In genomic region chr4:95377222-95378134, GRCm38 (mm10) we compare ENCODE assay signal across 10 mouse cellular contexts.
DNase-seq lines count a peak whose midpoint lies in the region; ATAC-seq and TF ChIP-seq lines count a peak whose summit lies in the region.
"Had no signal": no experiment of that assay in that cellular context is flagged by ENCODE, and none has a peak within 500 bp of the region (broad histone marks: within the 10 kb centered on the region; RNA-seq: fewer than 3 reads in every experiment).

No protein-coding gene starts in this region.

- WGBS in heart, embryonic 10.5 days, result 68% methylated on average over 9 of the region's 9 CpGs
- 44% methylated on average over 9 of the region's 9 CpGs for WGBS in kidney, postnatal 0 days
- WGBS in midbrain, postnatal 0 days, result 43% methylated on average over 9 of the region's 9 CpGs

- H3K9me3 ChIP-seq in heart, embryonic 10.5 days, result no peaks in the 10 kb centered on the region
- H3K9me3 ChIP-seq in kidney, postnatal 0 days (replicated peaks; ENCODE audit: low read length), result no peaks in the 10 kb centered on the region
- H3K9me3 ChIP-seq in midbrain, postnatal 0 days (ENCODE audit: low read length), result no peaks in the 10 kb centered on the region
- H3K9me3 ChIP-seq: neural tube, embryonic 12.5 days had no signal

- no peak overlapping the region for H3K27ac ChIP-seq in heart, embryonic 10.5 days
- peak overlapping the region; percentile 57 for H3K27ac ChIP-seq in brown adipose tissue, adult 24 weeks (replicated peaks; ENCODE audit: low read depth, low read length)
- peak overlapping the region; percentile 43; the same call in 1 of the 2 replicates for H3K27ac ChIP-seq in kidney, postnatal 0 days
- H3K27ac ChIP-seq in midbrain, postnatal 0 days (ENCODE audit: low read depth, low read length), result no peak overlapping the region
- H3K27ac ChIP-seq in left cerebral cortex, adult 2 months, result no peak overlapping the region
- H3K27ac ChIP-seq: neural tube, embryonic 12.5 days had no signal

- H3K36me3 ChIP-seq in heart, embryonic 10.5 days, result no peaks in the 10 kb centered on the region
- H3K36me3 ChIP-seq in kidney, postnatal 0 days (ENCODE audit: insufficient read depth, low read length), result no peaks in the 10 kb centered on the region
- H3K36me3 ChIP-seq in midbrain, postnatal 0 days (ENCODE audit: insufficient read depth, low read length), result no peaks in the 10 kb centered on the region
- H3K36me3 ChIP-seq: neural tube, embryonic 12.5 days had no signal

- TF ChIP-seq CTCF in kidney, postnatal 0 days (IDR thresholded peaks at IDR 0.05; ENCODE audit: low read depth), result no peak
- no peak for TF ChIP-seq CTCF in midbrain, postnatal 0 days (IDR thresholded peaks at IDR 0.05)
- no peak for TF ChIP-seq CTCF in left cerebral cortex, adult 2 months (IDR thresholded peaks at IDR 0.05)

- H3K4me3 ChIP-seq in heart, embryonic 10.5 days, result no peak overlapping the region
- H3K4me3 ChIP-seq in brown adipose tissue, adult 24 weeks (ENCODE audit: insufficient read depth, low read depth, low read length), result peak overlapping the region; percentile 2; the same call in 1 of the 2 replicates
- H3K4me3 ChIP-seq in kidney, postnatal 0 days (replicated peaks; ENCODE audit: low read depth, low read length), result no peak overlapping the region
- no peak overlapping the region for H3K4me3 ChIP-seq in midbrain, postnatal 0 days (ENCODE audit: low read depth, low read length)
- no peak overlapping the region for H3K4me3 ChIP-seq in left cerebral cortex, adult 2 months
- H3K4me3 ChIP-seq: neural tube, embryonic 12.5 days had no signal

- H3K27me3 ChIP-seq in heart, embryonic 10.5 days (ENCODE audit: insufficient read depth, poor library complexity, severe bottlenecking), result no peaks in the 10 kb centered on the region
- H3K27me3 ChIP-seq in kidney, postnatal 0 days (ENCODE audit: insufficient read depth, low read length), result no peaks in the 10 kb centered on the region
- H3K27me3 ChIP-seq in midbrain, postnatal 0 days (ENCODE audit: insufficient read depth, low read length), result no peaks in the 10 kb centered on the region
- H3K27me3 ChIP-seq: neural tube, embryonic 12.5 days had no signal

- H3K9ac ChIP-seq in kidney, postnatal 0 days (ENCODE audit: low read depth, low read length), result no peak overlapping the region
- H3K9ac ChIP-seq in midbrain, postnatal 0 days (replicated peaks; ENCODE audit: low read length, poor library complexity, severe bottlenecking), result no peak overlapping the region
- H3K9ac ChIP-seq: neural tube, embryonic 12.5 days had no signal

- DNase-seq in heart, adult 9 months (ENCODE audit: low spot score in 2 of 2), result peak; percentile 41 to 45
- no peak for DNase-seq in heart, embryonic 10.5 days (ENCODE audit: low spot score)
- DNase-seq in kidney, postnatal 0 days (ENCODE audit: low spot score), result peak; percentile 68
- DNase-seq in midbrain, postnatal 0 days (ENCODE audit: low spot score), result no peak
- DNase-seq in frontal cortex, adult 2 months (ENCODE audit: extremely low spot score in 1 of 2, low spot score in 1 of 2), result no peak
- no peak for DNase-seq in left cerebral cortex, adult 2 months (ENCODE audit: extremely low spot score in 1 of 2, low spot score in 2 of 2)
- DNase-seq in cerebellum, adult 8-10 months, result no peak
- DNase-seq: cerebellum, adult 2 months had no signal

- H3K4me2 ChIP-seq in kidney, postnatal 0 days (ENCODE audit: low read length), result no peak overlapping the region
- H3K4me2 ChIP-seq in midbrain, postnatal 0 days (ENCODE audit: low read depth, low read length, poor library complexity, severe bottlenecking), result no peak overlapping the region
- H3K4me2 ChIP-seq: neural tube, embryonic 12.5 days had no signal

- 0 out of 2 replicates have a peak, but pooled peaks cover 5% of the 10 kb centered on the region for H3K4me1 ChIP-seq in heart, embryonic 10.5 days
- peaks cover 6% of the 10 kb centered on the region for H3K4me1 ChIP-seq in brown adipose tissue, adult 24 weeks (ENCODE audit: control insufficient read depth, insufficient read depth, insufficient read length, low read length)
- H3K4me1 ChIP-seq in kidney, postnatal 0 days (replicated peaks; ENCODE audit: insufficient read depth, low read length), result no peaks in the 10 kb centered on the region
- H3K4me1 ChIP-seq in midbrain, postnatal 0 days (ENCODE audit: insufficient read depth, low read length), result no peaks in the 10 kb centered on the region
- H3K4me1 ChIP-seq: neural tube, embryonic 12.5 days had no signal

- intact Hi-C loops in left cerebral cortex, adult 2 months (cut with DNase I), result no loop called here

- ATAC-seq in kidney, postnatal 0 days (replicated peaks; ENCODE audit: low FRiP score, low read depth), result peak; percentile 36; the same call in 1 of the 2 replicates
- ATAC-seq in midbrain, postnatal 0 days (ENCODE audit: low FRiP score), result 0 out of 2 replicates have a peak, but pooled peaks have one; percentile 54

Comparison
In these comparisons a context has a peak if more than half of its experiments do, and no peak if none do; other contexts are left out.
1. DNase-seq: peak in heart, adult 9 months (2 of 2) and kidney, postnatal 0 days (single experiment); none in heart, embryonic 10.5 days (single experiment), midbrain, postnatal 0 days (single experiment), frontal cortex, adult 2 months (0 of 2), left cerebral cortex, adult 2 months (0 of 2) and cerebellum, adult 8-10 months (single experiment).
2. H3K27ac ChIP-seq: peak in brown adipose tissue, adult 24 weeks (single experiment) and kidney, postnatal 0 days (single experiment); none in heart, embryonic 10.5 days (single experiment), midbrain, postnatal 0 days (single experiment) and left cerebral cortex, adult 2 months (single experiment).